Comparison of ENCODE assay signal across 9 mouse cellular contexts in genomic region chr19:42016840-42017239, GRCm38 (mm10). TPM values are rescaled to one million over a fixed set of nuclear protein-coding genes. Genes with fewer than 3 reads are reported as not detected.
A peak's percentile ranks its signal among the peaks of the same experiment; 100 is the strongest.
DNase-seq lines count a peak whose midpoint lies in the region; ATAC-seq and TF ChIP-seq lines count a peak whose summit lies in the region.
"Had no signal": no experiment of that assay in that cellular context is flagged by ENCODE, and none has a peak within 500 bp of the region (broad histone marks: within the 10 kb centered on the region; RNA-seq: fewer than 3 reads in every experiment).

No protein-coding gene starts in this region.

- H3K9ac ChIP-seq in midbrain, embryonic 11.5 days (ENCODE audit: low read length) = no peak overlapping the region
- no peak overlapping the region for H3K9ac ChIP-seq in midbrain, embryonic 13.5 days (replicated peaks)
- no peak overlapping the region for H3K9ac ChIP-seq in heart, postnatal 0 days (replicated peaks; ENCODE audit: low read depth, low read length)
- no peak overlapping the region for H3K9ac ChIP-seq in liver, postnatal 0 days (replicated peaks)

- TF ChIP-seq EP300 in heart, postnatal 0 days (IDR thresholded peaks at IDR 0.05; ENCODE audit: low read depth) = no peak
- no peak for TF ChIP-seq EP300 in liver, postnatal 0 days (IDR thresholded peaks at IDR 0.05; ENCODE audit: low read depth)

- peaks cover 32% of the 10 kb centered on the region for H3K4me1 ChIP-seq in cerebellum, adult 2 months (ENCODE audit: control insufficient read depth, insufficient read depth, low read length)
- peaks cover 4% of the 10 kb centered on the region for H3K4me1 ChIP-seq in midbrain, embryonic 11.5 days (ENCODE audit: control insufficient read depth, insufficient read depth, low read length)
- H3K4me1 ChIP-seq in midbrain, embryonic 13.5 days (replicated peaks) = peaks cover 4% of the 10 kb centered on the region; the same call in 1 of the 2 replicates
- H3K4me1 ChIP-seq in heart, postnatal 0 days (ENCODE audit: control insufficient read depth, insufficient read depth) = peaks cover 40% of the 10 kb centered on the region
- H3K4me1 ChIP-seq in liver, postnatal 0 days (ENCODE audit: insufficient read depth) = peaks cover 22% of the 10 kb centered on the region

- H3K4me2 ChIP-seq in midbrain, embryonic 11.5 days = no peak overlapping the region
- no peak overlapping the region for H3K4me2 ChIP-seq in midbrain, embryonic 13.5 days (replicated peaks)
- no peak overlapping the region for H3K4me2 ChIP-seq in heart, postnatal 0 days (ENCODE audit: low read depth, low read length)
- H3K4me2 ChIP-seq in liver, postnatal 0 days (ENCODE audit: low read depth, low read length) = no peak overlapping the region

- no peak for TF ChIP-seq POLR2A in cerebellum, adult 2 months (IDR thresholded peaks at IDR 0.05; ENCODE audit: borderline replicate concordance, insufficient read depth, low read length)

- H3K27me3 ChIP-seq in cerebellum, adult 2 months (ENCODE audit: control insufficient read depth, insufficient read depth, low read length) = no peaks in the 10 kb centered on the region
- H3K27me3 ChIP-seq in midbrain, embryonic 11.5 days (ENCODE audit: control insufficient read depth, insufficient read depth, low read length) = no peaks in the 10 kb centered on the region
- no peaks in the 10 kb centered on the region for H3K27me3 ChIP-seq in midbrain, embryonic 13.5 days
- H3K27me3 ChIP-seq in heart, postnatal 0 days (ENCODE audit: control insufficient read depth, insufficient read depth, low read length) = no peaks in the 10 kb centered on the region
- no peaks in the 10 kb centered on the region for H3K27me3 ChIP-seq in liver, postnatal 0 days (ENCODE audit: insufficient read depth, low read length)

- no peaks in the 10 kb centered on the region for H3K9me3 ChIP-seq in midbrain, embryonic 11.5 days (ENCODE audit: control insufficient read depth, low read length)
- H3K9me3 ChIP-seq in midbrain, embryonic 13.5 days = no peaks in the 10 kb centered on the region
- H3K9me3 ChIP-seq in heart, postnatal 0 days (replicated peaks; ENCODE audit: control insufficient read depth, low read length) = no peaks in the 10 kb centered on the region
- H3K9me3 ChIP-seq in liver, postnatal 0 days (ENCODE audit: low read length) = no peaks in the 10 kb centered on the region

- no peaks in the 10 kb centered on the region for H3K36me3 ChIP-seq in midbrain, embryonic 11.5 days (ENCODE audit: control insufficient read depth, insufficient read depth, low read length)
- H3K36me3 ChIP-seq in midbrain, embryonic 13.5 days = no peaks in the 10 kb centered on the region
- peaks cover 3% of the 10 kb centered on the region; the same call in 1 of the 2 replicates for H3K36me3 ChIP-seq in heart, postnatal 0 days (replicated peaks; ENCODE audit: control insufficient read depth, insufficient read depth, low read length)
- no peaks in the 10 kb centered on the region for H3K36me3 ChIP-seq in liver, postnatal 0 days (replicated peaks; ENCODE audit: insufficient read depth, low read length)

- DNase-seq in cerebellum, adult 2 months = no peak
- DNase-seq in cerebellum, adult 11 months = no peak
- peak; percentile 83 for DNase-seq in midbrain, embryonic 11.5 days (ENCODE audit: low spot score, missing footprints)
- DNase-seq in heart, postnatal 0 days (ENCODE audit: low spot score) = no peak
- DNase-seq in liver, postnatal 0 days = no peak
- no peak for DNase-seq in thymus, postnatal 36 days
- no peak for DNase-seq in cerebellum, adult 18-20 months

- H3K4me3 ChIP-seq in cerebellum, adult 2 months (replicated peaks; ENCODE audit: insufficient read depth, low read depth, low read length) = no peak overlapping the region
- H3K4me3 ChIP-seq in midbrain, embryonic 11.5 days (ENCODE audit: low read depth, low read length) = no peak overlapping the region
- no peak overlapping the region for H3K4me3 ChIP-seq in midbrain, embryonic 13.5 days (replicated peaks)
- no peak overlapping the region for H3K4me3 ChIP-seq in heart, postnatal 0 days (ENCODE audit: low read depth, low read length)
- no peak overlapping the region for H3K4me3 ChIP-seq in liver, postnatal 0 days (ENCODE audit: low read depth, low read length)

- ATAC-seq in midbrain, embryonic 11.5 days (ENCODE audit: low FRiP score) = no peak
- ATAC-seq in midbrain, embryonic 13.5 days = no peak
- no peak for ATAC-seq in heart, postnatal 0 days (ENCODE audit: insufficient read depth, low read depth)
- ATAC-seq in liver, postnatal 0 days = no peak

- H3K27ac ChIP-seq in cerebellum, adult 2 months (ENCODE audit: insufficient read depth, low read length) = peak overlapping the region; percentile 18
- H3K27ac ChIP-seq in midbrain, embryonic 11.5 days (ENCODE audit: low read depth, low read length) = no peak overlapping the region
- no peak overlapping the region for H3K27ac ChIP-seq in midbrain, embryonic 13.5 days
- peak overlapping the region; percentile 82 for H3K27ac ChIP-seq in heart, postnatal 0 days (ENCODE audit: low read depth)
- H3K27ac ChIP-seq in liver, postnatal 0 days (ENCODE audit: low read depth) = peak overlapping the region; percentile 71

- no peak for TF ChIP-seq CTCF in cerebellum, adult 2 months (IDR thresholded peaks at IDR 0.05; ENCODE audit: borderline replicate concordance, insufficient read depth, low read depth, low read length)
- no peak for TF ChIP-seq CTCF in heart, postnatal 0 days (IDR thresholded peaks at IDR 0.05; ENCODE audit: low read depth)
- no peak for TF ChIP-seq CTCF in liver, postnatal 0 days (IDR thresholded peaks at IDR 0.05; ENCODE audit: low read depth)

- 33% methylated on average over 5 of the region's 5 CpGs for WGBS in cerebellum, adult 2 months
- 63% methylated on average over 5 of the region's 5 CpGs for WGBS in midbrain, embryonic 11.5 days
- 58% methylated on average over 5 of the region's 5 CpGs for WGBS in midbrain, embryonic 13.5 days
- WGBS in heart, postnatal 0 days = 58% methylated on average over 5 of the region's 5 CpGs
- WGBS in liver, postnatal 0 days (ENCODE audit: insufficient replicate concordance) = 79% methylated on average over 5 of the region's 5 CpGs

RNA-seq across cellular contexts. Expression of gene Ankrd2, which starts 19.0 kb away (rescaled TPM):
- 0.32 and 0.54 TPM in 2 replicates for polyA plus RNA-seq in cerebellum, adult 2 months (2012; rRNA removed)
- not detected in 2 replicates for polyA plus RNA-seq in midbrain, embryonic 11.5 days (2014; fragmentation: Nextera tagmentation; extraction: Ambion mirVana)
- 0.19 and 0.31 TPM in 2 replicates for polyA plus RNA-seq in midbrain, embryonic 13.5 days (2015; fragmentation: Nextera tagmentation; extraction: Ambion mirVana)
- total RNA-seq in heart, postnatal 0 days (2014; rRNA removed; ENCODE audit: low replicate concordance) = not detected in 2 replicates
- polyA plus RNA-seq in heart, postnatal 0 days (2015; fragmentation: Nextera tagmentation; extraction: Ambion mirVana) = 0.14 TPM in 2 replicates
- 0.22 and 1.1 TPM in 2 replicates for polyA plus RNA-seq in liver, postnatal 0 days (2015; fragmentation: Nextera tagmentation; extraction: Ambion mirVana)
- total RNA-seq: common myeloid progenitor, adult 5-6 weeks had no signal

RNA-seq across cellular contexts. Expression of gene Hoga1, which starts 28.6 kb away (rescaled TPM):
- 2.2 and 2.4 TPM in 2 replicates for polyA plus RNA-seq in cerebellum, adult 2 months (2012; rRNA removed)
- polyA plus RNA-seq in midbrain, embryonic 11.5 days (2014; fragmentation: Nextera tagmentation; extraction: Ambion mirVana) = 0.80 and 1.2 TPM in 2 replicates
- polyA plus RNA-seq in midbrain, embryonic 13.5 days (2015; fragmentation: Nextera tagmentation; extraction: Ambion mirVana) = 0.58 and 0.89 TPM in 2 replicates
- total RNA-seq in heart, postnatal 0 days (2014; rRNA removed; ENCODE audit: low replicate concordance) = 1.2 and 1.3 TPM in 2 replicates
- 1.4 and 1.5 TPM in 2 replicates for polyA plus RNA-seq in heart, postnatal 0 days (2015; fragmentation: Nextera tagmentation; extraction: Ambion mirVana)
- polyA plus RNA-seq in liver, postnatal 0 days (2015; fragmentation: Nextera tagmentation; extraction: Ambion mirVana) = 183 and 190 TPM in 2 replicates
- total RNA-seq: common myeloid progenitor, adult 5-6 weeks had no signal

RNA-seq across cellular contexts. Expression of gene 4933411K16Rik, which starts 35.2 kb away (rescaled TPM):
- polyA plus RNA-seq in cerebellum, adult 2 months (2012; rRNA removed) = 0.32 and 0.41 TPM in 2 replicates
- 0.10 TPM in 1 of 2 replicates, not detected in the other for polyA plus RNA-seq in midbrain, embryonic 11.5 days (2014; fragmentation: Nextera tagmentation; extraction: Ambion mirVana)
- not detected in 2 replicates for polyA plus RNA-seq in midbrain, embryonic 13.5 days (2015; fragmentation: Nextera tagmentation; extraction: Ambion mirVana)
- 0.15 TPM in 1 of 2 replicates, not detected in the other for total RNA-seq in heart, postnatal 0 days (2014; rRNA removed; ENCODE audit: low replicate concordance)
- polyA plus RNA-seq in heart, postnatal 0 days (2015; fragmentation: Nextera tagmentation; extraction: Ambion mirVana) = not detected in 2 replicates
- polyA plus RNA-seq in liver, postnatal 0 days (2015; fragmentation: Nextera tagmentation; extraction: Ambion mirVana) = 0.18 and 0.40 TPM in 2 replicates
- total RNA-seq: common myeloid progenitor, adult 5-6 weeks had no signal

RNA-seq across cellular contexts. Expression of gene Ubtd1, which starts 35.3 kb away (rescaled TPM):
- polyA plus RNA-seq in cerebellum, adult 2 months (2012; rRNA removed) = 28.1 and 29.4 TPM in 2 replicates
- polyA plus RNA-seq in midbrain, embryonic 11.5 days (2014; fragmentation: Nextera tagmentation; extraction: Ambion mirVana) = 6.9 and 7.0 TPM in 2 replicates
- polyA plus RNA-seq in midbrain, embryonic 13.5 days (2015; fragmentation: Nextera tagmentation; extraction: Ambion mirVana) = 6.4 and 7.3 TPM in 2 replicates
- 29.6 and 38.7 TPM in 2 replicates for total RNA-seq in heart, postnatal 0 days (2014; rRNA removed; ENCODE audit: low replicate concordance)
- 21.9 and 24.8 TPM in 2 replicates for polyA plus RNA-seq in heart, postnatal 0 days (2015; fragmentation: Nextera tagmentation; extraction: Ambion mirVana)
- polyA plus RNA-seq in liver, postnatal 0 days (2015; fragmentation: Nextera tagmentation; extraction: Ambion mirVana) = 6.9 and 9.0 TPM in 2 replicates

RNA-seq across cellular contexts. Expression of gene Mms19, which starts 35.9 kb away (rescaled TPM):
- 54.9 and 65.5 TPM in 2 replicates for polyA plus RNA-seq in cerebellum, adult 2 months (2012; rRNA removed)
- 27.0 and 33.4 TPM in 2 replicates for polyA plus RNA-seq in midbrain, embryonic 11.5 days (2014; fragmentation: Nextera tagmentation; extraction: Ambion mirVana)
- 32.4 and 34.8 TPM in 2 replicates for polyA plus RNA-seq in midbrain, embryonic 13.5 days (2015; fragmentation: Nextera tagmentation; extraction: Ambion mirVana)
- total RNA-seq in heart, postnatal 0 days (2014; rRNA removed; ENCODE audit: low replicate concordance) = 34.9 and 39.3 TPM in 2 replicates
- 11.5 and 13.1 TPM in 2 replicates for polyA plus RNA-seq in heart, postnatal 0 days (2015; fragmentation: Nextera tagmentation; extraction: Ambion mirVana)
- polyA plus RNA-seq in liver, postnatal 0 days (2015; fragmentation: Nextera tagmentation; extraction: Ambion mirVana) = 7.3 and 9.2 TPM in 2 replicates

Comparison
In these comparisons a context has a peak if more than half of its experiments do, and no peak if none do; other contexts are left out.
1. H3K27ac ChIP-seq: peak in cerebellum, adult 2 months (single experiment), heart, postnatal 0 days (single experiment) and liver, postnatal 0 days (single experiment); none in midbrain, embryonic 11.5 days (single experiment) and midbrain, embryonic 13.5 days (single experiment).
2. RNA of gene Hoga1, which starts 28.6 kb away (polyA plus RNA-seq): 183 to 190 TPM in liver, postnatal 0 days; 2.2 to 2.4 TPM in cerebellum, adult 2 months, 1.4 to 1.5 TPM in heart, postnatal 0 days, 0.80 to 1.2 TPM in midbrain, embryonic 11.5 days and 0.58 to 0.89 TPM in midbrain, embryonic 13.5 days; every median in the first group is over 10 times any median in the second.